Mouse (Mus musculus) hindbrain, embryonic 14.5 days (tissue): ENCODE data around the gene Slco3a1. TPM values are rescaled to one million over a fixed set of nuclear protein-coding genes. Genes with fewer than 3 reads are reported as not detected.

Experiments
- ATAC-seq: fragments of 200-750 bp; cut with Nextera tagmentation; 2 replicates; pipeline ENCODE4 v1.8.0; 2017; ENCODE audit warnings: moderate number of reproducible peaks, mild to moderate bottlenecking, moderate TSS enrichment, moderate library complexity; ENCODE audit not compliant: low FRiP score
- DNase-seq: peaks from one replicate; pipeline ENCODE4 v3.0.0-alpha.2; 2015; ENCODE audit warnings: low spot score
- H3K27ac ChIP-seq: fragments of 300-500 bp; sonication (generic); 2 replicates; pipeline ENCODE4 v1.5.1; 2014; ENCODE audit warnings: mild to moderate bottlenecking, moderate library complexity
- H3K27me3 ChIP-seq: fragments of 300-500 bp; sonication (generic); 2 replicates; pipeline ENCODE4 v1.6.1; 2014; ENCODE audit warnings: mild to moderate bottlenecking, low read length, mixed read lengths; ENCODE audit not compliant: control insufficient read depth, insufficient read depth
- H3K36me3 ChIP-seq: fragments of 300-500 bp; sonication (generic); replicated peaks from 2 replicates; pipeline ENCODE4 v1.6.1; 2014; ENCODE audit not compliant: control insufficient read depth, insufficient read depth
- H3K4me1 ChIP-seq: fragments of 300-500 bp; sonication (generic); replicated peaks from 2 replicates; pipeline ENCODE4 v1.6.1; 2014; ENCODE audit warnings: antibody characterized with exemption, low read length, mixed read lengths; ENCODE audit not compliant: control insufficient read depth, insufficient read depth
- H3K4me2 ChIP-seq: fragments of 300-500 bp; sonication (generic); replicated peaks from 2 replicates; pipeline ENCODE4 v1.6.1; 2014; ENCODE audit warnings: mild to moderate bottlenecking, moderate library complexity
- H3K4me3 ChIP-seq: fragments of 300-500 bp; sonication (generic); replicated peaks from 2 replicates; pipeline ENCODE4 v1.5.1; 2014; ENCODE audit warnings: mild to moderate bottlenecking, low read length
- H3K9ac ChIP-seq: fragments of 300-500 bp; sonication (generic); 2 replicates; pipeline ENCODE4 v1.6.1; 2014
- H3K9me3 ChIP-seq: fragments of 300-500 bp; sonication (generic); 2 replicates; pipeline ENCODE4 v1.6.1; 2016; ENCODE audit warnings: low read length; ENCODE audit not compliant: control insufficient read depth
- WGBS: fragments of 180-500 bp; shearing (Covaris S2); extraction: QIAGEN DNeasy Blood & Tissue Kit; methylation state at CpG from one replicate; pipeline ENCODE4 v1.1.7; 2014; 5-methylcytosine and 5-hydroxymethylcytosine counted together
- polyA plus RNA-seq: library from polyadenylated mRNA; unstranded; fragments of >200 nt; fragmentation: Nextera tagmentation; extraction: Ambion mirVana; gene quantifications from 2 replicates; pipeline ENCODE4 v1.2.1, GENCODE M21; 2014

The Slco3a1 gene
- polyA plus RNA-seq, 1 experiment from 2014 or later, result 14.6 TPM

GRCm38 (mm10) chr7:74485669-74486068 lies 68.9 kb downstream of the Slco3a1 start:
- Histone ChIP-seq H3K27me3 (no peaks in the 10 kb centered on the region), H3K9ac (no peak overlapping the region), H3K9me3 (no peaks in the 10 kb centered on the region), H3K4me3 (no peak overlapping the region), H3K4me1 (no peaks in the 10 kb centered on the region), H3K36me3 (no peaks in the 10 kb centered on the region), H3K4me2 (no peak overlapping the region), H3K27ac (no peak overlapping the region)
- ATAC-seq, result no peak
- WGBS, result 91% methylated on average over 2 of the region's 2 CpGs
- DNase-seq, result no peak

GRCm38 (mm10) chr7:74484024-74484385 lies 70.6 kb downstream of the Slco3a1 start:
- Histone ChIP-seq H3K36me3 (no peaks in the 10 kb centered on the region), H3K27ac (no peak overlapping the region), H3K4me3 (no peak overlapping the region), H3K9me3 (no peaks in the 10 kb centered on the region), H3K4me1 (no peaks in the 10 kb centered on the region), H3K9ac (no peak overlapping the region), H3K4me2 (no peak overlapping the region), H3K27me3 (no peaks in the 10 kb centered on the region)
- ATAC-seq, result no peak
- WGBS, result 96% methylated on average over 2 of the region's 2 CpGs
- no peak for DNase-seq

GRCm38 (mm10) chr7:74483294-74484023 lies 71.1 kb downstream of the Slco3a1 start:
- ATAC-seq (no peak), DNase-seq (no peak)
- no peaks in the 10 kb centered on the region for H3K27me3 ChIP-seq
- no peak overlapping the region for H3K9ac ChIP-seq
- H3K36me3 ChIP-seq, result no peaks in the 10 kb centered on the region
- no peaks in the 10 kb centered on the region for H3K4me1 ChIP-seq
- H3K4me2 ChIP-seq, result no peak overlapping the region
- no peak overlapping the region for H3K4me3 ChIP-seq
- no peak overlapping the region for H3K27ac ChIP-seq
- H3K9me3 ChIP-seq, result no peaks in the 10 kb centered on the region
- 82% methylated on average over 3 of the region's 3 CpGs for WGBS

GRCm38 (mm10) chr7:74471740-74472139 lies 82.8 kb downstream of the Slco3a1 start:
- WGBS, result 83% methylated on average over 7 of the region's 7 CpGs

DNA sequence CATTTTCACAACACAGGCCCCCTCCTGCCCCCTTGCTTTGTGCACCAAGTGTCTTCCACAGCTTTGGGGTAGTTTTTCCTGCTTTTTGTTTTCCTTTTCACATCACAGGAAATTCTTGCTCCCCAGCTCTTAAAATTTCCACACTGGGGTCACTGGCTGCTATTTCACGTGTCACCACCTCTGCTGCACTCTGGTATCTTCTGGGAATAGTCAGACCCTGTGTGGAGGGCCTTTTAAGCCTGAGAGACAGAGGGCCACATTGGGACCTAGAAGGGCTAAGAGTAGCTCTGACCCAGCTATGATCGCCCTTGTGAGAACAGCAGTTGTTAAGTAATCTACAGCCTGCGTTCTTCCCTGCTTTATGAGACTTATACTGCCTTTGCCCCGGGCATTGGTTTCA lies 87.7 kb downstream of the Slco3a1 start:
- WGBS, result 70% methylated on average over 4 of the region's 4 CpGs
- H3K4me2 ChIP-seq, result no peak overlapping the region
- H3K36me3 ChIP-seq, result no peaks in the 10 kb centered on the region
- H3K4me1 ChIP-seq, result peaks cover 6% of the 10 kb centered on the region; the same call in 1 of the 2 replicates
- no peak overlapping the region for H3K27ac ChIP-seq
- no peak overlapping the region for H3K4me3 ChIP-seq
- no peaks in the 10 kb centered on the region for H3K9me3 ChIP-seq
- H3K27me3 ChIP-seq, result no peaks in the 10 kb centered on the region
- no peak for DNase-seq
- H3K9ac ChIP-seq, result no peak overlapping the region
- ATAC-seq, result no peak

More at GRCm38 (mm10) chr7:74471740-74472139, 82.8 kb downstream of the Slco3a1 start:
- Histone ChIP-seq H3K27me3 (no peaks in the 10 kb centered on the region), H3K9ac (no peak overlapping the region), H3K4me1 (no peaks in the 10 kb centered on the region), H3K27ac (no peak overlapping the region), H3K4me3 (no peak overlapping the region), H3K36me3 (no peaks in the 10 kb centered on the region), H3K9me3 (no peaks in the 10 kb centered on the region), H3K4me2 (no peak overlapping the region)
- no peak for ATAC-seq
- no peak for DNase-seq

GRCm38 (mm10) chr7:74464638-74465037 lies 89.9 kb downstream of the Slco3a1 start:
- no peaks in the 10 kb centered on the region for H3K9me3 ChIP-seq
- DNase-seq (no peak), ATAC-seq (no peak)
- no peak overlapping the region for H3K27ac ChIP-seq
- H3K4me2 ChIP-seq, result no peak overlapping the region
- no peaks in the 10 kb centered on the region for H3K36me3 ChIP-seq
- H3K4me3 ChIP-seq, result no peak overlapping the region
- peaks cover 6% of the 10 kb centered on the region; the same call in 1 of the 2 replicates for H3K4me1 ChIP-seq
- no peak overlapping the region for H3K9ac ChIP-seq
- WGBS, result 87% methylated on average over 7 of the region's 7 CpGs
- no peaks in the 10 kb centered on the region for H3K27me3 ChIP-seq

GRCm38 (mm10) chr7:74462451-74462850 lies 92.1 kb downstream of the Slco3a1 start:
- WGBS, result 34% methylated on average over 4 of the region's 4 CpGs
- Histone ChIP-seq H3K4me1 (peaks cover 6% of the 10 kb centered on the region; the same call in 1 of the 2 replicates), H3K9me3 (no peaks in the 10 kb centered on the region), H3K27ac (peak overlapping the region; percentile 28; the same call in 1 of the 2 replicates), H3K9ac (no peak overlapping the region), H3K4me3 (no peak overlapping the region), H3K4me2 (no peak overlapping the region), H3K36me3 (no peaks in the 10 kb centered on the region), H3K27me3 (no peaks in the 10 kb centered on the region)
- DNase-seq (no peak), ATAC-seq (no peak)

DNA sequence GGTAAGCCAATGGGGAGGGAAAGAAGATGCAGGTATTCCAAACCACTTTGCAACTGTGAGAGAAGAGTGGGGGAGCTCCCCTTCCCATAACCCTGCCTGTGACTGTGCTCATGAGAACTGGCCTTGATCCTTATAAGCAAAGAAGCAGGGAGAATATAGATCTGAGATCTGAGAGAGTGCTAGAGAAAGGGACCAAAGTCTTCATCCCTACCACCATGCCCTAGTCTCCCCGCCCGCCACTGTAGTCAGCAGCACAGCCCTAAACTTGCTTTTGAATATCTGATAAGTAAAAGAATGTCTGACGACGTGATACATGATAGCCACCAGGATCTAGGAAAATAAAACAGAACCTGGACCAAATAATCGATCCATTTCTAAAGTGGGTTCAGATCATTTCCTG lies 92.8 kb downstream of the Slco3a1 start:
- Histone ChIP-seq H3K9ac (no peak overlapping the region), H3K4me2 (no peak overlapping the region), H3K27me3 (no peaks in the 10 kb centered on the region), H3K27ac (no peak overlapping the region), H3K4me3 (no peak overlapping the region), H3K36me3 (no peaks in the 10 kb centered on the region), H3K4me1 (peaks cover 6% of the 10 kb centered on the region; the same call in 1 of the 2 replicates), H3K9me3 (no peaks in the 10 kb centered on the region)
- 93% methylated on average over 5 of the region's 5 CpGs for WGBS
- no peak for DNase-seq
- no peak for ATAC-seq

DNA sequence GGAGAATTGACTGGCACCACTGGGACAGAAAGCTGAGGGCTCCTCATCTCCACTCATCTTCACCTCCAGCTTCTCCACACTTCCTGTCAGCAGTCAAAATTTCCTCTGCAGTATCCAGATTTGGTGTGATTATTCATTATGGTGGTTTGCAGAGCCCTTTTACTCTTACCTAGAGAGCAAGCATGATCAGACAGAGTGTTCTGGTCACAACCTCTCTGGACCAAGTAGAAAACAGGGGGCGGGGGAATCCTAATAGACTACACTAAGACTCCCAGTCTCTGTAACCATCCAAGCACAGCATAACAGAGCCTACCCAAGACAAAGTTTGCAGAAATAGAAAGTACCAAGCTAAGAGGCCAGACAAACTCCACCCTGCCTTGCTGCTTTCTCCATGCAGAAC lies 93.4 kb downstream of the Slco3a1 start:
- ATAC-seq, result no peak
- 92% methylated on average over 1 of the region's 1 CpGs for WGBS
- H3K4me1 ChIP-seq, result peaks cover 6% of the 10 kb centered on the region; the same call in 1 of the 2 replicates

More for the DNA sequence above, 93.4 kb downstream of the Slco3a1 start:
- no peak for DNase-seq
- Histone ChIP-seq H3K27me3 (no peaks in the 10 kb centered on the region), H3K4me3 (no peak overlapping the region), H3K9me3 (no peaks in the 10 kb centered on the region), H3K9ac (no peak overlapping the region), H3K27ac (no peak overlapping the region), H3K4me2 (no peak overlapping the region), H3K36me3 (no peaks in the 10 kb centered on the region)
